Mouse (Mus musculus) lung, embryonic 14.5 days (tissue): ENCODE measurements at regions not wholly inside any gene's neighbourhood (a gene's known extent, or its start where the extent isn't known, plus 50 kb on each side); places are given as distances from the start of the nearest gene placed in this dataset.

Experiments used
- ATAC-seq: fragments of 200-750 bp; cut with Nextera tagmentation; 2 replicates; pipeline ENCODE4 v1.8.0; 2017; ENCODE audit warnings: mild to moderate bottlenecking, moderate TSS enrichment, moderate library complexity; ENCODE audit not compliant: insufficient read depth
- DNase-seq: peaks from one replicate; pipeline ENCODE4 v3.0.0-alpha.2; 2015
- H3K27ac ChIP-seq: fragments of 300-500 bp; sonication (generic); 2 replicates; pipeline ENCODE4 v1.5.1; 2014; ENCODE audit warnings: low read depth, mild to moderate bottlenecking, moderate library complexity
- H3K27me3 ChIP-seq: fragments of 300-500 bp; sonication (generic); 2 replicates; pipeline ENCODE4 v1.6.1; 2014; ENCODE audit warnings: low read length, control low read depth; ENCODE audit not compliant: insufficient read depth
- H3K36me3 ChIP-seq: fragments of 300-500 bp; sonication (generic); 2 replicates; pipeline ENCODE4 v1.6.1; 2014; ENCODE audit warnings: control low read depth; ENCODE audit not compliant: insufficient read depth
- H3K4me1 ChIP-seq: fragments of 300-500 bp; sonication (generic); 2 replicates; pipeline ENCODE4 v1.6.1; 2014; ENCODE audit warnings: antibody characterized with exemption, control low read depth; ENCODE audit not compliant: insufficient read depth
- H3K4me2 ChIP-seq: fragments of 300-500 bp; sonication (generic); 2 replicates; pipeline ENCODE4 v1.6.1; 2014; ENCODE audit warnings: mild to moderate bottlenecking
- H3K4me3 ChIP-seq: fragments of 300-500 bp; sonication (generic); 2 replicates; pipeline ENCODE4 v1.5.1; 2014; ENCODE audit warnings: low read depth, low read length
- H3K9ac ChIP-seq: fragments of 300-500 bp; sonication (generic); 2 replicates; pipeline ENCODE4 v1.6.1; 2014
- H3K9me3 ChIP-seq: fragments of 300-500 bp; sonication (generic); 2 replicates; pipeline ENCODE4 v1.6.1; 2016; ENCODE audit warnings: low read depth, low read length, control low read depth
- CTCF ChIP-seq: IDR thresholded peaks from 2 replicates; pipeline ENCODE4 v1.5.1; 2016; ENCODE audit warnings: antibody characterized with exemption, low read depth
- WGBS: fragments of 180-500 bp; shearing (Covaris S2); extraction: QIAGEN DNeasy Blood & Tissue Kit; methylation state at CpG from one replicate; pipeline ENCODE4 v1.1.7; 2014; 5-methylcytosine and 5-hydroxymethylcytosine counted together

GRCm38 (mm10) chr13:28883398-28883797, 70.1 kb downstream of the Sox4 start:
- Histone ChIP-seq H3K4me2 (peak overlapping the region; percentile 87), H3K4me3 (peak overlapping the region; percentile 61), H3K9ac (peak overlapping the region; percentile 11)

GRCm38 (mm10) chr13:28880888-28881287, 72.6 kb downstream of the Sox4 start:
- Histone ChIP-seq H3K4me3 (no peak overlapping the region), H3K9ac (no peak overlapping the region), H3K4me2 (peak overlapping the region; percentile 87; the same call in 1 of the 2 replicates)

More at GRCm38 (mm10) chr13:28883398-28883797, 70.1 kb downstream of the Sox4 start:
- Histone ChIP-seq H3K27me3 (peaks cover 16% of the 10 kb centered on the region; the same call in 1 of the 2 replicates), H3K9me3 (no peaks in the 10 kb centered on the region), H3K4me1 (0 out of 2 replicates have a peak, but pooled peaks cover 5% of the 10 kb centered on the region), H3K27ac (no peak overlapping the region), H3K36me3 (no peaks in the 10 kb centered on the region)
- DNase-seq: no peak
- WGBS: 26% methylated on average over 8 of the region's 8 CpGs
- TF ChIP-seq CTCF: no peak
- no peak for ATAC-seq

GRCm38 (mm10) chr13:28878692-28879091, 74.8 kb downstream of the Sox4 start:
- no peak overlapping the region for H3K4me2 ChIP-seq
- H3K36me3 ChIP-seq: 0 out of 2 replicates have a peak, but pooled peaks cover 2% of the 10 kb centered on the region
- ATAC-seq (no peak), DNase-seq (no peak)
- H3K9ac ChIP-seq: no peak overlapping the region
- TF ChIP-seq CTCF: no peak
- no peak overlapping the region for H3K27ac ChIP-seq
- 60% methylated on average over 3 of the region's 3 CpGs for WGBS
- H3K4me3 ChIP-seq: no peak overlapping the region
- H3K4me1 ChIP-seq: peaks cover 5% of the 10 kb centered on the region; the same call in 1 of the 2 replicates
- no peaks in the 10 kb centered on the region for H3K9me3 ChIP-seq
- H3K27me3 ChIP-seq: no peaks in the 10 kb centered on the region

More at GRCm38 (mm10) chr13:28880888-28881287, 72.6 kb downstream of the Sox4 start:
- ATAC-seq (no peak), DNase-seq (no peak)
- no peak for TF ChIP-seq CTCF
- no peak overlapping the region for H3K27ac ChIP-seq
- no peaks in the 10 kb centered on the region for H3K9me3 ChIP-seq
- no peaks in the 10 kb centered on the region for H3K36me3 ChIP-seq
- 42% methylated on average over 6 of the region's 6 CpGs for WGBS
- H3K4me1 ChIP-seq: 0 out of 2 replicates have a peak, but pooled peaks cover 5% of the 10 kb centered on the region
- no peaks in the 10 kb centered on the region for H3K27me3 ChIP-seq

GRCm38 (mm10) chr13:28876771-28877170, 76.7 kb downstream of the Sox4 start:
- 68% methylated on average over 4 of the region's 4 CpGs for WGBS
- DNase-seq: no peak
- H3K4me2 ChIP-seq: no peak overlapping the region

GRCm38 (mm10) chr13:28870681-28871080, 82.8 kb downstream of the Sox4 start:
- no peak for TF ChIP-seq CTCF
- Histone ChIP-seq H3K36me3 (0 out of 2 replicates have a peak, but pooled peaks cover 7% of the 10 kb centered on the region), H3K4me3 (no peak overlapping the region), H3K27me3 (no peaks in the 10 kb centered on the region), H3K27ac (no peak overlapping the region), H3K4me1 (no peaks in the 10 kb centered on the region; the same call in 1 of the 2 replicates), H3K4me2 (no peak overlapping the region), H3K9ac (no peak overlapping the region), H3K9me3 (no peaks in the 10 kb centered on the region)
- no peak for ATAC-seq
- no peak for DNase-seq
- WGBS: 91% methylated on average over 4 of the region's 4 CpGs

More at GRCm38 (mm10) chr13:28876771-28877170, 76.7 kb downstream of the Sox4 start:
- peaks cover 2% of the 10 kb centered on the region; the same call in 1 of the 2 replicates for H3K4me1 ChIP-seq
- TF ChIP-seq CTCF: no peak
- H3K9ac ChIP-seq: no peak overlapping the region
- no peak overlapping the region for H3K27ac ChIP-seq
- ATAC-seq: no peak
- H3K36me3 ChIP-seq: 0 out of 2 replicates have a peak, but pooled peaks cover 2% of the 10 kb centered on the region
- no peaks in the 10 kb centered on the region for H3K9me3 ChIP-seq
- no peak overlapping the region for H3K4me3 ChIP-seq
- no peaks in the 10 kb centered on the region for H3K27me3 ChIP-seq

- peaks cover 10% of the 10 kb centered on the region for H3K36me3 ChIP-seq
- H3K4me2 ChIP-seq: no peak overlapping the region
- H3K4me3 ChIP-seq: no peak overlapping the region
- no peaks in the 10 kb centered on the region for H3K4me1 ChIP-seq
- no peak overlapping the region for H3K27ac ChIP-seq
- TF ChIP-seq CTCF: no peak
- ATAC-seq: no peak
- H3K9me3 ChIP-seq: no peaks in the 10 kb centered on the region; the same call in 1 of the 2 replicates
- no peak for DNase-seq
- no peak overlapping the region for H3K9ac ChIP-seq
- no peaks in the 10 kb centered on the region for H3K27me3 ChIP-seq
- WGBS: 74% methylated on average over 5 of the region's 5 CpGs
Observed at GRCm38 (mm10) chr13:28867210-28867609, 86.3 kb downstream of the Sox4 start.

- Histone ChIP-seq H3K9me3 (no peaks in the 10 kb centered on the region; the same call in 1 of the 2 replicates), H3K4me1 (no peaks in the 10 kb centered on the region), H3K36me3 (peaks cover 10% of the 10 kb centered on the region), H3K4me3 (no peak overlapping the region), H3K9ac (no peak overlapping the region), H3K27ac (no peak overlapping the region), H3K27me3 (no peaks in the 10 kb centered on the region), H3K4me2 (no peak overlapping the region)
- no peak for TF ChIP-seq CTCF
- 79% methylated on average over 3 of the region's 3 CpGs for WGBS
- no peak for DNase-seq
- ATAC-seq: no peak
Observed at GRCm38 (mm10) chr13:28866686-28867085, 86.8 kb downstream of the Sox4 start.
